Mouse (Mus musculus) stomach, embryonic 14.5 days (tissue): Measurements from ENCODE around the gene Med13. TPM values are rescaled to one million over a fixed set of nuclear protein-coding genes. Genes with fewer than 3 reads are reported as not detected.

ENCODE experiments used
- ATAC-seq: fragments of 200-750 bp; cut with Nextera tagmentation; 2 replicates; pipeline ENCODE4 v1.8.0; 2017; ENCODE audit warnings: low read depth, moderate TSS enrichment; ENCODE audit not compliant: insufficient number of reproducible peaks, insufficient read depth, low FRiP score
- H3K27ac ChIP-seq: fragments of 300-500 bp; sonication (generic); 2 replicates; pipeline ENCODE4 v1.5.1; 2014; ENCODE audit warnings: mild to moderate bottlenecking, low read length, moderate library complexity, mixed read lengths
- H3K27me3 ChIP-seq: fragments of 300-500 bp; sonication (generic); 2 replicates; pipeline ENCODE4 v1.6.1; 2014; ENCODE audit warnings: low read length, control low read depth, mixed read lengths; ENCODE audit not compliant: control insufficient read depth, insufficient read depth
- H3K36me3 ChIP-seq: fragments of 300-500 bp; sonication (generic); 2 replicates; pipeline ENCODE4 v1.6.1; 2014; ENCODE audit warnings: mild to moderate bottlenecking, control low read depth, low read length, moderate library complexity, mixed read lengths; ENCODE audit not compliant: control insufficient read depth, insufficient read depth
- H3K4me1 ChIP-seq: fragments of 300-500 bp; sonication (generic); 2 replicates; pipeline ENCODE4 v1.6.1; 2014; ENCODE audit warnings: low read length, control low read depth, mixed read lengths; ENCODE audit not compliant: control insufficient read depth, insufficient read depth
- H3K4me2 ChIP-seq: fragments of 300-500 bp; sonication (generic); replicated peaks from 2 replicates; pipeline ENCODE4 v1.6.1; 2014; ENCODE audit warnings: low read depth, low read length, control low read depth
- H3K4me3 ChIP-seq: fragments of 300-500 bp; sonication (generic); 2 replicates; pipeline ENCODE4 v1.5.1; 2014; ENCODE audit warnings: low read depth, low read length, control low read depth
- H3K9ac ChIP-seq: fragments of 300-500 bp; sonication (generic); replicated peaks from 2 replicates; pipeline ENCODE4 v1.6.1; 2014; ENCODE audit warnings: low read depth, mild to moderate bottlenecking, control low read depth, low read length, moderate library complexity, mixed read lengths
- H3K9me3 ChIP-seq: fragments of 300-500 bp; sonication (generic); 2 replicates; pipeline ENCODE4 v1.6.1; 2016; ENCODE audit warnings: low read depth, low read length, control low read depth; ENCODE audit not compliant: control insufficient read depth
- WGBS: fragments of 180-500 bp; shearing (Covaris S2); extraction: QIAGEN DNeasy Blood & Tissue Kit; methylation state at CpG from one replicate; pipeline ENCODE4 v1.1.7; 2014; 5-methylcytosine and 5-hydroxymethylcytosine counted together
- polyA plus RNA-seq: library from polyadenylated mRNA; unstranded; fragments of >200 nt; fragmentation: Nextera tagmentation; extraction: Ambion mirVana; gene quantifications from 2 replicates; pipeline ENCODE4 v1.2.1, GENCODE M21; 2014

The Med13 gene
- polyA plus RNA-seq, 1 experiment from 2014 or later: 16.6 TPM

DNA sequence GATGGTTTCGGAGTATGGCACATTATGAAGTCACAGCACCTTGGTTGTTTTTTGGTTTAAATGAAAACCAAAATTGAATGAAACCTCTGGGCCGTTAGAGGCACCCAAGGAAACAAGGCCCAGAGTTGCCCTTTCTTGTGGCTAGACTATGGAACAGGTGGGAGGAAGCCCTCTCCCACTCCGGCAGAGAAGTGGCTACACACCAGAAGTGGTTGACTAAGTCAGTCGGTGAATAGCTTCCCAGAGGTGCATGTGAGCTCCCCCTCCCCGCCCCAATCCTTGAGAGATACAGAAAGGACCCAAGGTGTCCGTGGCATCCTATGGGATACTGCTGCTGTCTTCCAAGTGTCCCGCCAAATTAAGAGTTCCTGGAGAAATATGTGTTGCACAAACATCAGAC lies 13.9 kb upstream of the Med13 start:
- H3K9ac ChIP-seq: no peak overlapping the region
- 82% methylated on average over 7 of the region's 7 CpGs for WGBS
- no peak overlapping the region for H3K4me3 ChIP-seq
- H3K9me3 ChIP-seq: no peaks in the 10 kb centered on the region
- no peak overlapping the region for H3K27ac ChIP-seq
- no peaks in the 10 kb centered on the region for H3K27me3 ChIP-seq
- no peaks in the 10 kb centered on the region for H3K36me3 ChIP-seq
- H3K4me1 ChIP-seq: peaks cover 7% of the 10 kb centered on the region; the same call in 1 of the 2 replicates
- no peak for ATAC-seq
- H3K4me2 ChIP-seq: no peak overlapping the region

DNA sequence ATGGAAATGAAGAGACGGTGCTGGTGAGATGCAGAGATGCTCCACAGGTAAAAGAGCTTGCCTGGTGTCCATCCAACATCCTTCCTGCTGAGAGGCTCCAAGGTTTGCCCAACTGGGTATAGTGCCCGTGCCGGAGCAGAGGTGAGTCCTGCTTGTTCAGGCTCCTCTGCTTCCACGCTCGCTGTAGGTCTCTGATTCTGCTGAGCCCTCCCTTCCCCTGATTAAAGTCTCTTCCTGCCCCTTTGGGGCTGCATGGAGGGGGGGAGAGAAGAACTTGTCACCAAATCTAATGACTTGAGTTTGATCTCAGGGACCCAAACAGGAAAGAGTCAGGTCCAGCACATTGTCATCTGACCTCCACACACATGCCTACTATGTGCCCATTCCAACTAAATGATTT lies 12.5 kb upstream of the Med13 start:
- no peak overlapping the region for H3K9ac ChIP-seq
- no peak overlapping the region for H3K27ac ChIP-seq
- H3K36me3 ChIP-seq: no peaks in the 10 kb centered on the region
- 82% methylated on average over 5 of the region's 5 CpGs for WGBS
- H3K4me1 ChIP-seq: no peaks in the 10 kb centered on the region
- H3K27me3 ChIP-seq: no peaks in the 10 kb centered on the region
- H3K4me2 ChIP-seq: no peak overlapping the region
- ATAC-seq: no peak
- no peak overlapping the region for H3K4me3 ChIP-seq
- no peaks in the 10 kb centered on the region for H3K9me3 ChIP-seq

DNA sequence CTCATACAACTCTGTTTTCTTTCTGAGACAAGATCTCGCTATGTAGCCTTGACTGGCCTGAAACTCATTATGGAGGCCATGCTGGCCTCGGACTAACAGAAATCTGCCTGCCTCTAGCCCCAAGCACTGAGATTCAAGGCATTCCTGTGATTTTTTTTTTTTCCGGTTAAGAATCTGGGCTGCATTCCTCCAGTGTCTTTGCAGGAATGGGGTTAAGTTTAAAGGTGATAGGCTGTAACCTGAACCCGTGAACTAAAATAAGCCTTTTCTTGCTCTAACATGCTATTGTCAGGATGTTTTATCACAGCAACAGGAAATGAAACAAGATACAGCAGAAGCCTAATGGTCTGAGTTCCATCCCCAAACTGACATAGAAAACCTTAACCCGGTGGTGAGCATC lies 11.6 kb upstream of the Med13 start:
- no peaks in the 10 kb centered on the region for H3K4me1 ChIP-seq
- H3K9ac ChIP-seq: no peak overlapping the region
- no peak overlapping the region for H3K4me2 ChIP-seq
- 40% methylated on average over 5 of the region's 5 CpGs for WGBS
- H3K36me3 ChIP-seq: no peaks in the 10 kb centered on the region
- H3K27ac ChIP-seq: no peak overlapping the region
- H3K27me3 ChIP-seq: no peaks in the 10 kb centered on the region
- H3K9me3 ChIP-seq: no peaks in the 10 kb centered on the region
- no peak for ATAC-seq
- H3K4me3 ChIP-seq: no peak overlapping the region

DNA sequence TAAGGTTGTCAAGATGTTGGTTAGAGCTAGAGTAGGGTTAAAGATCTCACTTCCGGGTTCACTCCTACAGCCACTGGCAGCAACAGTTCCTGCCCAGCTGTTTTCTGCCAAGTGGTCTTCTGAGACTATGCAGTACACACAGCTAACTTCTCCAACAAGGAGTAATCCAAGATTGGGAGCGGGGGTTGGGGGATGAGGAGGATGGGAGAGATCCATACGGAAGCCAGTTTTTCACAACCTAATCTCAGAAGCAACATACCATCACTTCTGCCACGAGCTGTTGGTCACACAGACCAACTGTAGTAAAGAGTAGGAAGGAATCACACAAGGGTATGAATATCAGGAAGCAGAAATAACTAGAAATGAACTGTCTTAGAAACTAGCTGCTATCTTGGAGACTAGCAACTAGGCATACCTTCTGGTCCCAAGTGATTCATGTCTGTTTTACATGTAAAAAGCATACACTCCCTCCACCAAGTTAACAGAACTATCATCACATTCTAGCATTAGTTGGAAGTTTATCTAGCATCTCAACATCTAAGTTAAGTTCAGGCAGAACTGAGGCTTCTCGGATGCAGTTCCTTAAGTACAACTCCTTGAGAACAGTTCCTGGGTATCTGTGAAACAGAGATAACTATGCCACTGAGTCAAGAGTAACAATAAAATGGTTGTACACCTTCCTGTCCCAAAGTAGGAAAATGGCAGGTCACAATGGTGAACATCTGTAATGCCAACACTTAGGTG lies 7.5 kb upstream of the Med13 start:
- H3K27me3 ChIP-seq: no peaks in the 10 kb centered on the region
- 68% methylated on average over 5 of the region's 5 CpGs for WGBS
- H3K27ac ChIP-seq: no peak overlapping the region
- H3K36me3 ChIP-seq: no peaks in the 10 kb centered on the region
- no peak overlapping the region for H3K4me3 ChIP-seq
- no peak overlapping the region for H3K4me2 ChIP-seq
- H3K4me1 ChIP-seq: no peaks in the 10 kb centered on the region
- H3K9me3 ChIP-seq: no peaks in the 10 kb centered on the region
- no peak for ATAC-seq
- no peak overlapping the region for H3K9ac ChIP-seq

DNA sequence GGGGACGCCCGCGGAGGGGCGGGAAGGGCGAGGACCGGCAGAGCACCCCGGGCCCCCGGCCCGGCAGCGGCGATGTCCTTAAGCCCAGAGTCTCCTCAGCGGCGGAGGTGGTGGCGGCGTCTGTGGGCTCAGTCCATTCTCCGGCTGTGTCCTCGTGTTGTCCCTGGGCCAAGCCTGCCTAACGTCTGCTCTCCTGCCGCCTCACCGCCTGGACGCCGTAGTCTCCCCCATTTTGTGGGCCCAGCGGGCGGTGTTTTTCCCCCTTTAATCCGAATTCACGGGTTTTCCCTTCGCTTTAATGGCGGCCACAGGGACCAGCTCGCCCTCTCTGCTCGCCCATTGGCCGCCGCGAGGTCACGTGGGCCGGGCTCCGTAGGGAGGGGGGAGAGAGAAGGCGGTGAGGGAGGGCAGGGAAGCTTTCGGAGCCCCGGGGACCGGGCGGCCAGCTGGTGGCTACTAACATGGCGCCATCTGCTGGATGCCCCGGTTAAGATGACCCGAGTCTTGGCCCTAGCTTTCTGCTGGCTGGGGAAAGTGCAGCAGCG lies 654 bp upstream of the Med13 start:
- peak overlapping the region; percentile 99 for H3K27ac ChIP-seq
- 0 out of 2 replicates have a peak overlapping the region, but pooled peaks have one; percentile 60 for H3K4me2 ChIP-seq
- H3K36me3 ChIP-seq: peaks cover 5% of the 10 kb centered on the region; the same call in 1 of the 2 replicates
- no peaks in the 10 kb centered on the region for H3K27me3 ChIP-seq
- no peaks in the 10 kb centered on the region for H3K9me3 ChIP-seq
- H3K9ac ChIP-seq: peak overlapping the region; percentile 90
- under 1% methylated on average over 45 of the region's 45 CpGs for WGBS
- ATAC-seq: peak; percentile 97
- H3K4me1 ChIP-seq: peaks cover 13% of the 10 kb centered on the region; the same call in 1 of the 2 replicates
- H3K4me3 ChIP-seq: peak overlapping the region; percentile 88

DNA sequence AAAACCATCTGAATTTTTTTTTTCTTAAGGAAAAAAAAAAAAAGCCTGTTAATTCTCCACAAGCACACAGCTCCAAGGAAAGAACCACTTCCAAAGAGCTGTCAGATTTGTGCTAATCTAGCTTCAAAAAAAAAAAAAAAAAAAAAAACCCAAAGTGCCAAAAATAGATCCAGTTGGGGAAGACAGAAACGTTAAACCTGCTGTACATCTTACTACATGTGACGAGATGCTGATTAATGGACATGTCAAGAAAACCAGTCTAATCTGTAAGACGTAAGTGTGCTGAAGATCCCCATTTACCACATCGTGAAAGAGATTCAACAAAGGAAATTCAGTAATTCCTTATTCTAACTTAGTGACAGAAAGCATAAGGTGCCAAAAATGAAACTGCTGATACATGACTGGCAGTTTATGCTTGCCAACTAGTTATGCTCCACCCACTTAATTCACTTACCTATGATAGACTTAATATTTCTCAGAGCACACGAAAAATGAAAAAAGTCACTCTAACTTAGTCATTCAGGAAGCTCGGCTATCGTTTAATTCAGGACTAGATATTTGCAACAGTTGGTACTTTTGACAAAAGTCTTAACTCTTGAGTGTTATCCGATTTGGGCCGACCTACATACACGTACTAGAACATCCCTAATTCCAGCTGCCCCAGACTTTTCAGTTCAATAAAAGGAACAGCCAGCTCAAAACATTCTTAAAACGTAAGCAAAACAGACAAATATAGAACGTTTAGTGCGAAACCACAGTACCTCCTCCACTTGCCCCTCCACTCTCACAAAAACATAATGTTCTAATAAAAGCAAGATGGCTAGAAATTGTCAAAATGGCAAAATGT lies 1.2 kb downstream of the Med13 start:
- Histone ChIP-seq H3K27me3 (no peaks in the 10 kb centered on the region), H3K4me2 (peak overlapping the region; percentile 60), H3K4me3 (peak overlapping the region; percentile 88), H3K4me1 (peaks cover 13% of the 10 kb centered on the region; the same call in 1 of the 2 replicates), H3K27ac (peak overlapping the region; percentile 99; the same call in 1 of the 2 replicates), H3K9me3 (no peaks in the 10 kb centered on the region), H3K36me3 (peaks cover 5% of the 10 kb centered on the region; the same call in 1 of the 2 replicates), H3K9ac (peak overlapping the region; percentile 90)
- no peak for ATAC-seq
- 3% methylated on average over 13 of the region's 13 CpGs for WGBS

DNA sequence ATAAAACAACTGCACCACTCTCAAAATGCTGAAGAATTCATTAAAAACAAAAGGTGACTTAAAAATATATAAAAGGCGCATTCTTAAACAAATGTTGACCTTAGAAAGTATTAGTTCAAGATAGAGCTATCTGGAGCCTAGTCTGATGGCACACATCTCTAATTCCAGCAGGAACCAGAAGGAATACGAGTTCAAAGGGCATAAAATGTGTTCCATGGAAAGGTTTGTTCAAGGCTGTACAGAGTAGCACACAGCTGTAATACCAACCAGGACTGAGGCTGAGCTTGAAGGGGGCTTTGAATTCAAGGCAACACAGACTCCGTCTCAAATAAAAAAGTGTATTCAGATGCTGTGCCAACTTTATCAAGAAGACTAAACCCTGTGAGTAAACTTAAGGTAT lies 3.8 kb downstream of the Med13 start:
- H3K36me3 ChIP-seq: peaks cover 5% of the 10 kb centered on the region; the same call in 1 of the 2 replicates
- no peak overlapping the region for H3K4me3 ChIP-seq
- no peaks in the 10 kb centered on the region for H3K9me3 ChIP-seq
- no peaks in the 10 kb centered on the region for H3K27me3 ChIP-seq
- H3K4me1 ChIP-seq: peaks cover 15% of the 10 kb centered on the region; the same call in 1 of the 2 replicates
- no peak overlapping the region for H3K9ac ChIP-seq
- 66% methylated on average over 3 of the region's 3 CpGs for WGBS
- no peak overlapping the region for H3K27ac ChIP-seq
- ATAC-seq: no peak
- no peak overlapping the region for H3K4me2 ChIP-seq

DNA sequence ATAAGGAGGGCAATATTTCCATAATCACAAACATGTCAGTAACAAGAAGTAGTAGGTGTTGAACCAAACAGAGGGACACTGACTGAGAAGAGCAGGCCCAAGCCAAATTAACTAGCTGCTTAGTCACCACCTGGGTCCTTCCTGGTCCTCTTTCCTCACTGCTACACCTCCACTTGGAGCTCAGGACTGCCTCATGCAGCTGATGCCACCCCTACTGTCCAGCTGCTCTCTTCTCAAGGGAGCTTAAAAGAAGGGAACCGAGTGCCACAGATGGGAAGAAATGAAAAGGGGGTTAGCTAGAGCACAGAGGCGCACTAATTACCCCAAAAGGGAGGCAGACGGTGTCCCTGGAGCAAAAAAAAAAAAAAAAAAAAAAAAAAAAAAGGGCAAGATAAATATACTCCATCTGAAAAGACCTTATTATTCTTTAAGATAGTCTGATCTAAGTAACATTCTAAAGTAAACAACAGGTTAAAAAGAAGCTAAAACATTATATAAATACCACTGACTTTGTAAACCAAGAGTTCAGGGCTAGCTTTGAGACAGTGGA lies 5.6 kb downstream of the Med13 start:
- ATAC-seq: no peak
- Histone ChIP-seq H3K27ac (no peak overlapping the region), H3K36me3 (peaks cover 5% of the 10 kb centered on the region; the same call in 1 of the 2 replicates), H3K4me3 (no peak overlapping the region), H3K27me3 (no peaks in the 10 kb centered on the region), H3K4me2 (no peak overlapping the region), H3K4me1 (peaks cover 21% of the 10 kb centered on the region), H3K9ac (no peak overlapping the region), H3K9me3 (no peaks in the 10 kb centered on the region)
- WGBS: 48% methylated on average over 3 of the region's 3 CpGs
